Mouse (Mus musculus): ENCODE measurements around the gene Azin2. TPM values are rescaled to one million over a fixed set of nuclear protein-coding genes. Genes with fewer than 3 reads are reported as not detected.

The Azin2 gene
- total RNA-seq (2022), result 10 to 100 TPM; 48.2 to 54.6 (median 49.8) TPM

GRCm38 (mm10) chr4:128962029-128962925, at the start of gene Azin2:
Gene Azin2 (minus strand): TSS chr4:128962442.
- peak; percentile 78 to 90 for DNase-seq (ENCODE audit: low spot score in 2 of 2)

DNA sequence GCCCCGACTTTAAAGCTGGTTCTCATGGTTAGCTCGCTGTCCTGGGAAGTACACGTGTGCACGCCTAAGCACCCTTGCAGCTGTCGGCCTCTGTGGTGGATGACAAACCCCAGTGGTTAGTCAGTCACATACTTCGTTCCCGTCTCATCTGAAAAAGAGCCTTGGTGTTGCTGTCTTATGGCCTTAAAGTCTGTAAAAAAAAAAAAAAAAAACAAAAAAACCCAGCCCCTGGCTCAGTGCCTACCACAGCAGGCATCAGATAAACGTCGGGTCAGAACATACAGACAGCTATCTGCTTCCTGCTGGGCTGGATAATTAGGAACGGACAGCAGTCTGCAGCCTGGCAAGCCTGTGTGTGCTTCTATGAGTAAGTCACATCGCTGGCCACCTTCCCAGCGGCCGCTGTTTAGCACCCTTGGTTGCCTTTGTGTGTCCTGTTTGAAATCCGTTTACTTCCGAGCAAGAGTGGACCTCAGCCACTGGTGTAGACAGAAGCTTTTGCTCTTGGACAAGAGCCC, 49.4 kb upstream of the Azin2 start:
- DNase-seq (ENCODE audit: low spot score in 2 of 2), result no peak

DNA sequence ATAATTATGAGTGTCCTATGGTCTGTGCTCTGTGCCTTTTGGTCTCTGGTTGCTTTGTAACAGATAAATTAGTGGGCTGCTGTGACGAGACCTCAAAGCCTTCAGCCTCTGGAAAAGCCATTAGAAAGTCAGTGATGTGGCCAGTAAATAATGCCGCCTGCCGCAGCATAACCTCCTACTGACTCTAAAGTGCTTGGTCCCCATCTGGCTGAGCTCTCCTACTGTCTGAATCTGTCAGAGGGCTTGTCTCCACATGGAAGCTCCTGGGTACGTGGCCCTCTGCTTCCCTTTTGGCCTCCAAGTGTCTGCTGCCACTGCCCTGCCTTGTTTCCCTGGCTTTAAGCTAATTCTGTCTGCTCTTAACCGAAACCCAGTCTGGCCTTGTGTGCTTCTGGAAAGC, 47.3 kb upstream of the Azin2 start:
- no peak for DNase-seq (ENCODE audit: low spot score in 2 of 2)

DNA sequence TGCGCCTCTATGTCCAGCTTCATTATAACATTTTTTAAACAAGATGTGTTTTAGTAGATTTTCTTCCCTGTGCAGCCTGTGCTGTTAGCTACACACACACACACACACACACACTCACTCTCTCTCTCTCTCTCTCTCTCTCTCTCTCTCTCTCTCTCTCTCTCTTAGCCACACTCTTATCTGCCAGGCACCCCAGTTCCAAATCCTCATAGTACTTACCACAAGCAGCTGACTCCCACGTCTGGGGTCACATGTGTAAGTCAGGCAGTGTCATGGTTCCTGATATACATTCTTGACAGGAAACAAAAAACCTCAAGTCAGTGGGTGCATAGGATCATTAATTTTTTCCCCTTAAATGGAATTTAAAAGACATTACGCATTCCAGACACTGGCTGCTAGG, 46.4 kb upstream of the Azin2 start:
- DNase-seq (ENCODE audit: low spot score in 2 of 2), result no peak

DNA sequence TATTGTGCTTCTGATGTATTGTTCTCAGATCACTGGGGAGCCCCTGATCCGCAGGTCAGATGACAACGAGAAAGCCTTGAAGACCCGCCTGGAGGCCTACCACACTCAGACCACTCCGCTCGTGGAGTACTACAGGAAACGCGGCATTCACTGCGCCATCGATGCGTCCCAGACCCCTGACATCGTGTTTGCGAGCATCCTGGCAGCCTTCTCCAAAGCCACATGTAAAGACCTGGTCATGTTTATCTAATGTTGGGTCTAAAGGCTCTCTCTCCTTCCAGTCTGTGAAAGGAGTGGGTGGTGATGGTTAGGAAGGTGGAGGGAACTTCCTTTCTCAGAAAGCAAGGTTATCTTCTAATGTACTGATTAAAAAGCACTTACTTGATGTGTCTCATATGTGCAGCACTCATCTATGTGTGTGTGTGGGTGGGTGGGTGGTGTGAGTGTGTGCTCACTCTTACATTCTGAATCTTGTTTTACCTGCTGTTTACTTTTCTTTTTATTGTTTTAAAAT, 45.8 kb upstream of the Azin2 start:
- DNase-seq (ENCODE audit: low spot score in 2 of 2), result no peak

DNA sequence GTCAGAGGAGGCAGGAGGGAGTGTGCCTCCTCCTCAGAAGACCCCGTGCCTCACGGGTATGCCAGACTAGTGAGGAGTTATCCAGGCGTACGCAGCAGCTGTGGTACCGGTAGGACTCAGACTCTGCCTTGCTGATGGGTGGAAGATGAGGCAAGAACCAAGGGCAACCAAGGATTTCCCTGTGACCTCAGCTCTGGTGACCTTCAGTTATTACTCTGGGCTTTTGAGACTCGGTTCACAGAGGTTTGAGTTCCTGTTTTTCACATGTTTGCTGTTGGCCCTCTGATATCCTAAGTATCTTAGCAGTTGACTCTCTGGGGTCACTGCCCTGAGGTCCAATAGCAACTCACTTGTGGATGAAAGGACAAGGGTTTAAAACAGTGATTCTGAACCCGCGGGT, 41.5 kb upstream of the Azin2 start:
- DNase-seq (ENCODE audit: low spot score in 2 of 2), result no peak

DNA sequence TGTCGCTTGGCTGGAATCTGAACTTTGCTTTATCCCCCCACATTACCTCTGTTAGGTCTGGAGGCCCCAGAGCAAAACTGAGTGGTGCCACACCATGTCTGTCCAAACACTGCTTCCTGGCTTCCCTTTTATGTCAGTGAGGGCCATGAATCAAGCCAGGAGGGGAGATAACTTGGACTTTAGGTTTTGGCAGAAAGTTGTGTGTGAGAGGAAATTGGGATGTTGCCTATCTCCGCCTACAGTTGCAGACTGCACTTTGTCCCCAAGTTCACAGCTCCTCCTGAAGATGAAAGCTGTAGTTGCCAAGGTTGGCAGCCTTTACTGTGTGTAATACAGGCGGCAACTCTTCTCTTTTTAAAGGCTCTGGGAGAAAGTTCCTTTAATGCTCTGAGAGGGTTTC, 38.5 kb upstream of the Azin2 start:
- DNase-seq (ENCODE audit: low spot score in 2 of 2), result no peak

DNA sequence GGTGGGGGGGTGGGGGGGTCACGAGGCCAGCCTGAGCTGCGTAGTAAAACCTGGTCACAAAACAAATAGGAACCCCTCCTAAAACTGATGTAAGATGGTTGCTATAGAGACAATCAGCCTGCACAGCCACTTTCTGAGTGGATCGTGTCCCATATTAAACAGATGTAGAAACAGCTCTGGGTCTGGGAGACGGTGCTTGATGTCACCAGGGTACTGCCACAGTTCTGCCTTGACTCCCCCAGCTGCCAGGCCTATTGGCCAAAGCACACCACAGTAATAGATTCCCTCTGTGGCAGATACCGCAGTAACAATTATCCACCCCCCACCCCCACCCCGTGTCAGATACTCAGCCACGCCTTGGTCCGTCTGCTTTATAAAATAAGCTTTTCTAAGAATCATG, 36.2 kb upstream of the Azin2 start:
- DNase-seq (ENCODE audit: low spot score in 2 of 2), result no peak

GRCm38 (mm10) chr4:128997258-128997657, 35.0 kb upstream of the Azin2 start:
- no peak for DNase-seq (ENCODE audit: low spot score in 2 of 2)

- DNase-seq (ENCODE audit: low spot score in 2 of 2), result no peak
These were observed 33.0 kb upstream of the Azin2 start for GRCm38 (mm10) chr4:128995238-128995637.

DNA sequence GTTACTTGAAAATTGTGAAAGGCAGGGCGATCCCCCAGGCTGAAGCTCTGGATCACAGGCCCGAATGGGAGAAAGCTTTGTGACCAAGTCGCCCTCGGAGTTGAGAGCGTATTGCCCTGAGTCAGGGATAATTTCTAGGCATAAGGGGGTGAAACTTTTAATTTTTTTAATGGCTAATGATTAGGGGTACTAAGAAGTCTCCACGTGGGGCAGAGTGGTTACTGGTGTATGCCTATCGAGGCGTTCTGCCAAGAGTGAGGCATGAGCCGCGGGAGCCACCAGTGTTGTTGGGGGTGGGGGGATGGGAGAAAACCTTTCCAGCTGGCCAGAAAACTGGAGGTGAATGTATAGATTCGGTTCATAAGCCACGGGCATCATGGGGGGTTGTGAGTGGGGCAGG, 31.4 kb upstream of the Azin2 start:
- no peak for DNase-seq (ENCODE audit: low spot score in 2 of 2)

DNA sequence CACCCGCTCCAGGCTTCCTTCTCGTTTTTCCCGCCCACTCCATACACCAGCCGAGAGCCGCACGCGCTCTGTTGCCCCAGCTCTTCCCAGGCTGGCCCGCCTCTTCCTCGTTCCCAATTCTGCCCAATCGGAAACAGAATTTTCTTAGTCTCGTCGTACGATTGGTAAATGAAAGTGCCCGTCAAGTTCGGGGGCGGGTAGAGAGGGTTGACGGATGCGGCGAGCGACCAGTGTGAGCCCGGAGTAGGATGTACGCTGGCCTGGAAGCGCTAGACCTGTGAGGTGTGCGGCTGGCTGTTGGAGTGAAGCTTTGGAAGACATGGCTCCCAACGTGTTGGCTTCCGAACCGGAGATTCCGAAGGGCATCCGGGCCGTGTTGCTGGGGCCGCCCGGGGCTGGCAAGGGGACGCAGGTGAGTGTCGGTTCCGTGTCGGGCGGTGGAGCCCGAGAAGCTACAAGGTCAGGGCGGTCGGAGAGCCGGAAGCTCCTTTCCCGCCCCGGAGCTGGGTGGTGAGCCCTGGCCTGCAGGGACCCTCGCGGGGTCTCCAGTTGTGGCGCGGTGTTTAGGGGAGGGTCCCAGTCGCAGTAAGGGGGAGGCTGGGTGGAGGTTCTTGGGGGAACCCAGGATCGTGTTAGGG, 30.9 kb upstream of the Azin2 start:
- peak; percentile 90 to 99 for DNase-seq (ENCODE audit: low spot score in 2 of 2)

DNA sequence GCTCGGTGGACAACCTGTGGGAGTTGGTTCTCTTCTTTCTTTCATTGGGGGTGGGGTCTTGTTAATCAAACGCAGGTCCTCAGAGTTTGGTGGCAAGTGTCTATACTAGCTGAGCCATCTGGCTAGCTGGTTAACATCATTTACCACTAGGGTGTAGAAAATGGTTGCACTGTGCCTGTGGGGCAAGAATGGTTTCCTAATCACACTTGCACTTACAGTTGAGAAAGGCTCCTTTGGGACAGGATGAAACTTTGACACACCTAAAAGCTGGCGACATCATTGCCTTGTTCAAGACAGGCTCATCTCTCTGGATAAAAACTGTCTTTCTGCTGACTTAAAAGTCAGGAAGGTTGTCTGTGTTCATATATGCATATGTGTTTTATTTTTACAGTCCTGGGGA, 29.9 kb upstream of the Azin2 start:
- DNase-seq (ENCODE audit: low spot score in 2 of 2), result no peak

- no peak for DNase-seq (ENCODE audit: low spot score in 2 of 2)
These were observed 29.3 kb upstream of the Azin2 start, which contains the start of gene Ak2 for GRCm38 (mm10) chr4:128991500-128992008. Gene Ak2 (plus strand): TSS chr4:128991958.

DNA sequence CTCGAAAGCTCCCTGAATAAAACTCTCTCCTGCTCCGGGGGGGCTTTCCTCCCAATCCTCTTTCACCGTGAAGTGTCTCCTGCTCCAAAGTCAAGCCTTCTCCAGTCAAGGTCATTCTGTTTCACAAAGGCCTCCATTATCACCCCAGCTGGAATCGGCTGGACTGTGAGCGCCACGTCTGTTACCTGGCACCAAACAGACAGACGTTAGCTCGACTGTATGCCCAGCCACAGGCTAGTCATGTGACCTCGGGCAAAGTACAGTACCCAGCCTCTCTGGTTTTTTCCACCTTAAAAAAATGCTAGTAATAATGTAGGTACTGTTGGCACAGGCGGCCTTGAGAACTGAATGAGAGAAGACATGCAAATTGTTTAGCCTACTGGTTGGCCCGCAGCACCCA, 27.4 kb upstream of the Azin2 start:
- no peak for DNase-seq (ENCODE audit: low spot score in 2 of 2)

DNA sequence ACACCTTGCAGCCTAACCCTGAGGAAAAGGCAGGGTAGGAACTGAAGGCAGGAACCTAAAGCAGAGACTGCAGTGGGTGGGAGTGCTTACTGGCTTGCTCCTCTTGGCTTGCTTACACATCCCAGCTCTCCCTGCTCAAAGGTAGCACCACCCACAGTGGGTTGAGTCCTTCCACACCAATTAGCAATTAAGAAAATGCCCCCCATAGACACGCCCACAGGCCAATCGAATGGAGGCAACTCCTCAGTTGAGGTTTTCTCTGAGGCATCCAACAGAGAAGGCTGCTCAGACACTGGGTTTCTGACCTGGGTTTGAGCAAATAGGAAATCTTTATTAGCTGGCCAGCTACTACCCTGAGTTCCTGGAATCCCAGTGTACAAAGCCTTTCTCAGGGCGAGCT, 26.7 kb upstream of the Azin2 start:
- DNase-seq (ENCODE audit: low spot score in 2 of 2), result no peak

- no peak for DNase-seq (ENCODE audit: low spot score in 2 of 2)
These were observed 22.4 kb upstream of the Azin2 start for GRCm38 (mm10) chr4:128984600-128984999.

- no peak for DNase-seq (ENCODE audit: low spot score in 2 of 2)
These were observed 21.4 kb upstream of the Azin2 start for GRCm38 (mm10) chr4:128983656-128984055.

- DNase-seq (ENCODE audit: low spot score in 2 of 2), result no peak
These were observed 20.9 kb upstream of the Azin2 start for GRCm38 (mm10) chr4:128983151-128983550.

GRCm38 (mm10) chr4:128981833-128982180, 19.6 kb upstream of the Azin2 start:
- DNase-seq (ENCODE audit: low spot score in 2 of 2), result no peak

DNA sequence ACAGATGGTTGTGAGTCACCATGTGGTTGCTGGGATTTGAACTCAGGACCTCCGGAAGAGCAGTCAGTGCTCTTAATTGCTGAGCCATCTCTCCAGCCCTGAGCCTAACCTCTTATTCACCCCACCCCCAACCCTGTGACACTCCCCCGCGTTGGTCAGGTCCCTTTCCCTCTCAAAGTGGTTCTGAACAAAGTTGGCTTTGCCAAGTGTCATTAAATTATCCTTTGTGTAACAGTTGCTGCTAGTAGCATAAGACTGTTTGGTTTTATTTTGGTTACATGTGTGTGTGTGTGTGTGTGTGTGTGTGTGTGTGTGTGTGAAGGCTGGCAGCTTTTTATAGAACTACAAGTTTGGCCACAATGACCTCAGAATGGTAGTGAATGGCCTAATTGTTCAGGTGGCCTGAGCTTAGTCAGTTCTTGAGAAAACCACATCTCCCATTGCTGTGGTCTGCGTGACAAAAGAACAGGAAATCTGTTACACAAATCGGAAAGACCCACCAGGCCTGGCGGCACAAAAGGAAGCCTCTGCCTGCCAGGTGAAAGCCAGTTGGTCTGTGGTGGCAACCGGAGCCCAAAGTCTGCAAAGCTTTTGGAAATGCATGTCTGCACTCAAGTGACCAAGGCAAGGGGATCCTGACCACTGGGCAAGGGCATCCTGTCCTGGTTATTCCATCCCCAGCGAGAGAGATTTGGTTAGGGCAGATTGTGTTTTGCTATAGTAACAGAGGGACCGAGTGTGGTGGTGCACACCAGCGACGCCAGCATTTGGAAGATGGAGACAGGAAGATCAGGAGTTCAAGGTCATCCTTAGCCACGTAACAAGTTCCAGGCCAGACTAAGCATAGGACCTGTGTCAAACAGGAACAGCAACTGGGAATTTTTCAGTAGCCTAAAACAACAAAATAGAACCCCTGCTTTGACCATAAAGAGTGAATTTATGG, 18.9 kb upstream of the Azin2 start:
- no peak for DNase-seq (ENCODE audit: low spot score in 2 of 2)

Data from left cerebral cortex, adult 8-10 months (tissue).